Mouse (Mus musculus): ENCODE results near the gene Cfap206.
"Not testable (repeated sequence)": the region's sequence is repeated elsewhere in the genome, so short reads cannot be mapped to it uniquely, and the experiment has no call there.

Cfap206 gene

GRCm38 (mm10) chr4:34729851-34730341 is at the start of gene Cfap206:
Cfap206 (minus strand) TSS chr4:34730206.
- DNase-seq: peak; percentile 54 to 73

GRCm38 (mm10) chr4:34777677-34778527 is 47.9 kb upstream of the Cfap206 start, which contains the start of gene Smim8:
Smim8 (minus strand) TSS chr4:34778423.
- peak; percentile 87 to 90 for DNase-seq

GRCm38 (mm10) chr4:34771652-34772371 is 41.8 kb upstream of the Cfap206 start:
- DNase-seq: no peak

- no peak for DNase-seq
These were observed 26.2 kb upstream of the Cfap206 start, which contains the start of gene Gm136 for GRCm38 (mm10) chr4:34756163-34756562. Gm136 (minus strand) TSS chr4:34756263.

GRCm38 (mm10) chr4:34749236-34749635 is 19.2 kb upstream of the Cfap206 start:
- DNase-seq: peak; percentile 24 to 41

GRCm38 (mm10) chr4:34734461-34734860 is 4.5 kb upstream of the Cfap206 start:
- DNase-seq: no peak

GRCm38 (mm10) chr4:34733415-34733814 is 3.4 kb upstream of the Cfap206 start:
- DNase-seq: not testable (repeated sequence)

- not testable (repeated sequence) for DNase-seq
These were observed 4.3 kb downstream of the Cfap206 start for GRCm38 (mm10) chr4:34725710-34726109.

GRCm38 (mm10) chr4:34724306-34724705 is 5.7 kb downstream of the Cfap206 start:
- DNase-seq: no peak

- DNase-seq: no peak
These were observed 6.8 kb downstream of the Cfap206 start for GRCm38 (mm10) chr4:34723186-34723585.

GRCm38 (mm10) chr4:34720127-34720895 is 9.7 kb downstream of the Cfap206 start:
- no peak for DNase-seq

GRCm38 (mm10) chr4:34719421-34719820 is 10.6 kb downstream of the Cfap206 start:
- no peak for DNase-seq

GRCm38 (mm10) chr4:34715062-34715461 is 14.9 kb downstream of the Cfap206 start:
- DNase-seq: no peak

- no peak for DNase-seq
These were observed 21.9 kb downstream of the Cfap206 start for GRCm38 (mm10) chr4:34708127-34708526.

- no peak for DNase-seq
These were observed 22.8 kb downstream of the Cfap206 start for GRCm38 (mm10) chr4:34707248-34707647.

GRCm38 (mm10) chr4:34703029-34703428 is 27.0 kb downstream of the Cfap206 start:
- no peak for DNase-seq

- DNase-seq: no peak
These were observed 27.8 kb downstream of the Cfap206 start for GRCm38 (mm10) chr4:34702231-34702630.

GRCm38 (mm10) chr4:34701528-34701927 is 28.5 kb downstream of the Cfap206 start:
- peak; percentile 54 to 65 for DNase-seq

- DNase-seq: no peak
These were observed 42.0 kb downstream of the Cfap206 start for GRCm38 (mm10) chr4:34688021-34688420.

- peak; percentile 94 to 96 for DNase-seq
These were observed 43.0 kb downstream of the Cfap206 start, which contains the start of gene Slc35a1 for GRCm38 (mm10) chr4:34686874-34687567. Slc35a1 (minus strand) TSS chr4:34687438.

- no peak for DNase-seq
These were observed 49.5 kb downstream of the Cfap206 start for GRCm38 (mm10) chr4:34680530-34680929.

- no peak for DNase-seq
These were observed 56.3 kb downstream of the Cfap206 start for GRCm38 (mm10) chr4:34673721-34674120.

Measured in lung, adult 18-20 months (tissue).